Mouse (Mus musculus) layer of hippocampus, postnatal 36 days (tissue): Measurements from ENCODE around the gene Zzz3. TPM values are rescaled to one million over a fixed set of nuclear protein-coding genes. Genes with fewer than 3 reads are reported as not detected.

Experiments
- DNase-seq, 2 experiments: peaks; one replicate each; pipeline ENCODE4 v3.0.0; 2022
- total RNA-seq, 2 experiments: library from RNA; stranded (reverse); gene quantifications; 2 replicates each; pipeline ENCODE4 v1.2.3; 2021

The Zzz3 gene
- total RNA-seq, 2 experiments from 2014 or later: 46.1 to 48.2 TPM

GRCm38 (mm10) chr3:152497084-152497483 is 101.8 kb downstream of the Zzz3 start:
- DNase-seq: no peak

DNA sequence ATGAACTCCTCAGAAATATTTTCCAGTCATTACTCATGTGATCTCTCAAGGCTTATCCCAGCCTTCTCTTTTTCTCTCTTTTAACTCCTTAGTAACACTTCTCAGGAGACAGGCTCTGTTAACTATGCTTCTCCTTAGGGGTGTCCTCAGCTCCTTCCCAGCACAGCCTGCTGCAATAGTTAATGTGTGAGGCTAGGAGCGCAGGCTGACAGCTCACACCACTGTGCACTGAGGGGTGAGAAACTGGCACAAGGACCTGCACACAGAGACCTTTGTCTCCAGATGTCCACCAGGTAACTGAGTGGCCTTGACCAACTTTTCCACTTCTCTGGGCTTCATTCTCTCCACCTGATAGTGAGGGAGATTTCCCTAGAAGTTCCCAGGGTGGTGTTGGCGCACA is 102.6 kb downstream of the Zzz3 start:
- DNase-seq: no peak

- DNase-seq: no peak
Measured at GRCm38 (mm10) chr3:152498968-152499696, 103.9 kb downstream of the Zzz3 start.

DNA sequence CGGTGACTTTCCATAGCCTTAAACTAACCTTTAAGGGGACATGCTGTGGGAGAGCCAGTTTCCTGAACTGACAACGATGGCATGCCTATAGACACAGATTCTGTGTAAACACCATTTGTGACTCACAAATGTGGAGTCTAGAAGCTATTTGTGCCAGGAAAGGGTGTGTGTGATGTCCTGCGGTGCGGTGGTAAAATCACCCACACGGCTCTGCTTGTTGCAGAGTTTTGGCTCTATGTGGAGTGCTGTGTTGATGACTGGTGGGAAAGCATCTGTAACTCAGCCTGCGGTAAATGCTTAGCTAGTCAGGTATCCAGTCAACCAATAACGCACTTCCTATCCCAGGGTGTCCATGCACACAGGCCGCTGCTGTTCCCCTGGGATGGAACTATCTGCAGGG is 112.6 kb downstream of the Zzz3 start:
- no peak for DNase-seq

DNA sequence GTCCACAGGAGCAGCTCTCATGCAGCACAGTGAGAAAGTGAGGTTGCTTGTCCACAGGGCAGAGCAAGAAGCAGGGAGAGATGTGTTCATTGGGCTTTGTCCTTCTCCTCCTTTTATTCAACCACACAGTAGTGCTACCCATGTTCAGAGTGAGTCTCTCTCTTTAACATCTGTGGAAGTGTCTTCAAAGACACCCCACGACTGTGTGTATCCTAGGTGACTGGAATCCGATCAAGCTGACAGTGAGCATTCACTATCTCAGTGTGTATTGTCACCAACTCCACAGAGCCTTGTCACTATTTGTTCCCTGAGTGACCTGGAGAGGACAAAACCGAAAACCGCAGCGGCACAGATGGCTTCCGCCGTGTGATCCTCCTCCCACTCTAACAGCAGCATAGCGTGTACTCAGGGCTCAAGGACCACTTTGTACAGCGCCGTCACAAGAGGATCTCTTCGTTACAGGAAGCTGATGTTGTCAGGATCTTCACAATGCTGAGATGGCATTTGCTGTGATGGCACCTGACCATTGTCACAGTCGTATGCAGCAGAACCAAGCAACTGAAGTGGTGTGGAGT is 113.2 kb downstream of the Zzz3 start:
- DNase-seq: no peak

DNA sequence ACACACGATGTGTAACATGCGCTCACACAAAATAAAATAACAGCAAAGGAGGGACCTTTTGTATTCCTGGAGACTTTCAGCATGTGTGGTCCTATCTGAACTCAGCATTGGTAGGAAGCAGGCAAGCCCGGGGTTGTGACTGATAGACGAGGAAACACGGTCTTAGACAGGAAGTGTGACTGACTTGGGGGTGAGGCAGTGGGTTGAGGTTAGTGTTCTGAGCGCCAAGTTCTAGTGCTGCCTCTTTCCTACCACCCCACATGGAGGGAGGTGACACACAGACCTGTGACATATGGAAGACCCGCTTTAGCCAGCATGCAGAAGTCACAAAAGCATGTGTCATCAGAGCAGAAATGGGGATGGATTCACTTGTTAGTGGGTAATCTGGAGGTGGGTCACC is 114.0 kb downstream of the Zzz3 start:
- no peak for DNase-seq

Other genes starting within 250 kb of the Zzz3 start
- gene Gipc2, start 229.2 kb upstream of the Zzz3 start, total RNA-seq: 1 to 10 TPM; 1.2 to 1.8 TPM
- gene Dnajb4, start 185.2 kb upstream of the Zzz3 start, total RNA-seq: 10 to 100 TPM; 72.2 to 74.1 TPM
- 100 to 1,000 TPM; 124 to 143 TPM for gene Fubp1, start 185.1 kb upstream of the Zzz3 start, total RNA-seq
- 1 to 10 TPM in 1 of 2 experiments, under 1 TPM in 1; 0.91 to 1.4 TPM for gene Nexn, start 129.1 kb upstream of the Zzz3 start, total RNA-seq
- 10 to 100 TPM; 74.4 to 82.9 TPM for gene Miga1, start 55.1 kb upstream of the Zzz3 start, total RNA-seq
- 100 to 1,000 TPM; 127 to 132 TPM for gene Usp33, start 49.0 kb upstream of the Zzz3 start, total RNA-seq